Mouse (Mus musculus) spleen, postnatal 14 days (tissue): ENCODE measurements at regions not wholly inside any gene's neighbourhood (a gene's known extent, or its start where the extent isn't known, plus 50 kb on each side); places are given as distances from the start of the nearest gene placed in this dataset.

Experiments
- DNase-seq, 2 experiments: peaks; one replicate each; pipeline ENCODE4 v3.0.0; 2021 to 2022; ENCODE audit warnings: low spot score in 2 of 2

GRCm38 (mm10) chr17:83964454-83965211 is 116.9 kb upstream of the Haao start:
- DNase-seq, result no peak

- no peak for DNase-seq
Observed at GRCm38 (mm10) chr17:83963561-83963960, 115.8 kb upstream of the Haao start.

- DNase-seq, result no peak
Observed at GRCm38 (mm10) chr17:83962841-83963240, 115.1 kb upstream of the Haao start.

GRCm38 (mm10) chr17:83962126-83962525 is 114.4 kb upstream of the Haao start:
- DNase-seq, result no peak

- DNase-seq, result no peak
Observed at GRCm38 (mm10) chr17:83960821-83961220, 113.1 kb upstream of the Haao start.

GRCm38 (mm10) chr17:83960158-83960557 is 112.4 kb upstream of the Haao start:
- DNase-seq, result no peak

- DNase-seq, result no peak
Observed at GRCm38 (mm10) chr17:83959159-83959848, 111.5 kb upstream of the Haao start.

- no peak for DNase-seq
Observed at GRCm38 (mm10) chr17:83958706-83959105, 110.9 kb upstream of the Haao start.

- DNase-seq, result no peak
Observed at GRCm38 (mm10) chr17:83957661-83958540, 110.1 kb upstream of the Haao start.

GRCm38 (mm10) chr17:83956821-83957565 is 109.2 kb upstream of the Haao start:
- no peak for DNase-seq

GRCm38 (mm10) chr17:83955978-83956377 is 108.2 kb upstream of the Haao start:
- DNase-seq, result no peak

GRCm38 (mm10) chr17:83955058-83955697 is 107.4 kb upstream of the Haao start:
- no peak for DNase-seq

GRCm38 (mm10) chr17:83954291-83955057 is 106.7 kb upstream of the Haao start:
- DNase-seq, result no peak

GRCm38 (mm10) chr17:83953656-83954055 is 105.9 kb upstream of the Haao start:
- no peak for DNase-seq

GRCm38 (mm10) chr17:83946718-83947117 is 99.0 kb upstream of the Haao start:
- no peak for DNase-seq

GRCm38 (mm10) chr17:83939344-83939743 is 91.6 kb upstream of the Haao start:
- no peak for DNase-seq

- no peak for DNase-seq
Observed at GRCm38 (mm10) chr17:83938671-83939244, 91.0 kb upstream of the Haao start.

GRCm38 (mm10) chr17:83937576-83937975 is 89.8 kb upstream of the Haao start:
- DNase-seq, result no peak

GRCm38 (mm10) chr17:83936677-83937076 is 88.9 kb upstream of the Haao start:
- DNase-seq, result no peak

- DNase-seq, result no peak
Observed at GRCm38 (mm10) chr17:83935969-83936368, 88.2 kb upstream of the Haao start.
